Mouse (Mus musculus) CH12.LX (cell line): ENCODE data around the gene Vmac.

Experiments
- CHD1 ChIP-seq: IDR thresholded peaks from 2 replicates; pipeline ENCODE4 v1.6.1; 2012; ENCODE audit warnings: low read depth, low read length, improper control_type of control experiment, inconsistent platforms
- POLR2A ChIP-seq: IDR thresholded peaks from 2 replicates; pipeline ENCODE4 v1.6.1; 2011; ENCODE audit warnings: low read depth, mild to moderate bottlenecking, improper control_type of control experiment, low read length
- USF2 ChIP-seq: conservative IDR thresholded peaks from 2 replicates; pipeline ENCODE4 v1.6.1; 2011; ENCODE audit warnings: low read depth, low read length, improper control_type of control experiment

DNA sequence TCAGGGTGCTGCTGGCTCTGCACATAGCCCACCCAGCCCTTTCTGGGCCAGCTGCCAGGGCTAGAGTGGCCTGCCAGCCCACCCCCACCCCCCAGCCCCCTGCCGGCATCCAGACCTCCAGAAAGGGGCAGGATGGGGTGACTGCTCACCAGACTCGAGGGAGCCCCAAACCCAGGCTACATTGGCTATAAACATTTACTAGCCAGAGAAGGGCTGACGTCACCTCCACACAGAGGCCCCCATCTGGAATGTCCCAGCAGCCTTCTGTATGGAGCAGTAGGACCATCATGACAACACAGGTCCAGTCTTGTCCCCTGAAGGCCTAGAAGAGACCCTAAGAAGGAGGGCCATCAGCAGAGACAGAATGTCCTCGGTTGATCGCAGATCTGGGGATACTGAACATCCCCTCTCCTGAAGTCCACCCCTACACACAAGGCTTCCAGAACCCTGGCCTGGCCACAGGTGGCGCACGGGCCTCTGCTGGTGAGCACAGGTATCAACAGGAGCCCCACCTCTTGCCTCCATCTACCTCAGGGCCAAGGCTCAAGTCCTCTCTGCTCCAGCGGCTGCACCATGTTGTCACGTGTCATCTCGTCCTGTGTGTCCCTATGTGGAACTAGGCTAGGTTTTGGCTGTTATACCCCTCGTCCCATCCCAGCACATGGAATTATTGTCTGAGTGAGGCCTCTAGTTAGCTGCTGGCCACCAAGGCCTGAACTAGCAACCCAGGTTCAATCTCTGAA lies 5.8 kb upstream of the Vmac start:
- TF ChIP-seq CHD1 (no peak), USF2 (no peak), POLR2A (no peak)
